Mouse (Mus musculus) limb, embryonic 14.5 days (tissue): ENCODE results near the gene Tollip. TPM values are rescaled to one million over a fixed set of nuclear protein-coding genes. Genes with fewer than 3 reads are reported as not detected.

ENCODE experiments used
- ATAC-seq: fragments of 200-750 bp; cut with Nextera tagmentation; 2 replicates; pipeline ENCODE4 v1.8.0; 2017; ENCODE audit warnings: low read depth, moderate number of reproducible peaks, moderate TSS enrichment; ENCODE audit not compliant: low FRiP score
- DNase-seq: peaks from one replicate; pipeline ENCODE4 v3.0.0-alpha.2; 2015; ENCODE audit warnings: low spot score
- H3K27ac ChIP-seq: fragments of 300-500 bp; sonication (generic); replicated peaks from 2 replicates; pipeline ENCODE4 v1.5.1; 2014; ENCODE audit warnings: low read depth, mild to moderate bottlenecking, low read length, moderate library complexity, mixed read lengths
- H3K27me3 ChIP-seq: fragments of 300-500 bp; sonication (generic); 2 replicates; pipeline ENCODE4 v1.6.1; 2014; ENCODE audit warnings: low read length, mixed read lengths; ENCODE audit not compliant: control insufficient read depth, insufficient read depth
- H3K36me3 ChIP-seq: fragments of 300-500 bp; sonication (generic); 2 replicates; pipeline ENCODE4 v1.6.1; 2014; ENCODE audit warnings: mild to moderate bottlenecking, low read length, moderate library complexity, mixed read lengths; ENCODE audit not compliant: control insufficient read depth, insufficient read depth
- H3K4me1 ChIP-seq: fragments of 300-500 bp; sonication (generic); 2 replicates; pipeline ENCODE4 v1.6.1; 2014; ENCODE audit warnings: antibody characterized with exemption, low read length, mixed read lengths; ENCODE audit not compliant: control insufficient read depth, insufficient read depth
- H3K4me2 ChIP-seq: fragments of 300-500 bp; sonication (generic); replicated peaks from 2 replicates; pipeline ENCODE4 v1.6.1; 2014; ENCODE audit warnings: low read depth, mild to moderate bottlenecking, low read length, moderate library complexity; ENCODE audit not compliant: severe bottlenecking
- H3K4me3 ChIP-seq: fragments of 300-500 bp; sonication (generic); replicated peaks from 2 replicates; pipeline ENCODE4 v1.5.1; 2014; ENCODE audit warnings: low read length
- H3K9ac ChIP-seq: fragments of 300-500 bp; sonication (generic); 2 replicates; pipeline ENCODE4 v1.6.1; 2014; ENCODE audit warnings: mild to moderate bottlenecking, low read depth, low read length, moderate library complexity; ENCODE audit not compliant: severe bottlenecking
- H3K9me3 ChIP-seq: fragments of 300-500 bp; sonication (generic); 2 replicates; pipeline ENCODE4 v1.6.1; 2016; ENCODE audit warnings: low read length; ENCODE audit not compliant: control insufficient read depth
- POLR2A ChIP-seq: fragments of 200-500 bp; IDR thresholded peaks from 2 replicates; pipeline ENCODE4 v1.8.0; 2012; ENCODE audit warnings: inconsistent platforms, mild to moderate bottlenecking, moderate library complexity, borderline replicate concordance; ENCODE audit not compliant: insufficient read depth, insufficient read length; ENCODE audit errors: extremely low read depth
- WGBS: fragments of 180-500 bp; shearing (Covaris S2); extraction: QIAGEN DNeasy Blood & Tissue Kit; methylation state at CpG from one replicate; pipeline ENCODE4 v1.1.7; 2014; 5-methylcytosine and 5-hydroxymethylcytosine counted together
- polyA plus RNA-seq, 2 experiments: library from polyadenylated mRNA; depleted of rRNA in 1 of 2; stranded (reverse) in 1 of 2; unstranded in 1 of 2; fragments of >200 nt; fragmentation: Nextera tagmentation in 1 of 2; extraction: Ambion mirVana in 1 of 2; gene quantifications; 2 replicates each; pipeline versions ENCODE4 v1.2.1 to v1.2.3; 2012 to 2014

The Tollip gene
- polyA plus RNA-seq, 2 experiments = 41.3 to 46.0 TPM

GRCm38 (mm10) chr7:141958211-141958610, 39.9 kb upstream of the Tollip start:
- Histone ChIP-seq H3K27ac (no peak overlapping the region), H3K9ac (no peak overlapping the region), H3K36me3 (no peaks in the 10 kb centered on the region), H3K9me3 (no peaks in the 10 kb centered on the region), H3K4me3 (no peak overlapping the region), H3K4me2 (no peak overlapping the region), H3K4me1 (no peaks in the 10 kb centered on the region), H3K27me3 (no peaks in the 10 kb centered on the region)
- 84% methylated on average over 2 of the region's 2 CpGs for WGBS
- TF ChIP-seq POLR2A = no peak
- ATAC-seq (no peak), DNase-seq (no peak)

DNA sequence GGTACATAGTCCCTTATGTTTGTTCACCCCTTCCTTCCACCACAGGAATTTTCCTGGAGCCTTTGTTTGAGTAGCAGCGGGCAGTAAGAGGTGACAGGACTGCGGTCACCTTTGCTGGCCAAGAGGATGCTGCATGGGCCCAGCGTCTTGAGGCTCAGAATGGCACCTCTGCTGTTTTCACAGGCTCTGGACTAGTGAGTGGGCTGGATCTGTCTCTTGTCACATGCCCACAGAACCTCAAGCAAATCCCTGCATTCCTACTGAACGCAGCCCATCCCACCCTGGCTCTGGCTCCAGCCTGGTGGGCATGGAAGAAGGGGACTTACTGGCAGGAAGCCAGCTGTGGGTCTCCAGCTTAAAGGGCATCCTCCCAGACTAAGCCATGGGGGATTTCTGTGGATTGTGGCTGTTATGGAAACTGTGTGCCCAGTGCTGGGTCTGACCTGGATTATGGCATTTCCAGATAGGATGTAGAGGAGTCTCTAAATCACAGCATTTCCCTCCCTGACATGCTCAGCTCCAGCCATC, 39.3 kb upstream of the Tollip start:
- DNase-seq (no peak), ATAC-seq (no peak)
- WGBS = 84% methylated on average over 4 of the region's 4 CpGs
- no peaks in the 10 kb centered on the region for H3K4me1 ChIP-seq
- no peak for TF ChIP-seq POLR2A
- no peaks in the 10 kb centered on the region for H3K27me3 ChIP-seq
- H3K9me3 ChIP-seq = no peaks in the 10 kb centered on the region
- no peak overlapping the region for H3K27ac ChIP-seq
- no peak overlapping the region for H3K4me3 ChIP-seq
- H3K9ac ChIP-seq = no peak overlapping the region
- no peak overlapping the region for H3K4me2 ChIP-seq
- no peaks in the 10 kb centered on the region for H3K36me3 ChIP-seq

DNA sequence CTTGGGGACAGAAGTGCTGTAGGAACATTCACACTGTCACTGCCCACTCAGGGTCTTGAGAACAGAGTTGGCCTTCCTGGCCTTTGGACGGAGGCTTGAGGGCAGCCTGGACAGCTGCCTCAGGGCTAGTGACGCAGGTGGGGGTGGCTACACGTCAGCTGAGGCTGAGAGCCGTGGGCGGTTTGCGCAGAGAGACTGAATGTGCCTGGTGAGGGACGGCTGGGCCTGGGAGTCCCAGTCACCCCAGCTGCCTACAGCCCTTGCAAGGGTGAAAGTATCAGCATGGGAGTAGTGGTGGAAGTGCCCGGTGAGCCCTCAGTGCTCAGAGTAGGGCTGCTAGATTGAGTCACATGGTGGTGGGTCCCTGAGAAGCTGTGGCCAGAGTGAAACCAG, 37.9 kb upstream of the Tollip start:
- no peak for ATAC-seq
- H3K9ac ChIP-seq = no peak overlapping the region
- H3K4me3 ChIP-seq = no peak overlapping the region
- H3K36me3 ChIP-seq = no peaks in the 10 kb centered on the region
- H3K4me1 ChIP-seq = no peaks in the 10 kb centered on the region
- H3K27me3 ChIP-seq = peaks cover 13% of the 10 kb centered on the region
- no peak overlapping the region for H3K4me2 ChIP-seq
- no peak for TF ChIP-seq POLR2A
- DNase-seq = no peak
- H3K9me3 ChIP-seq = no peaks in the 10 kb centered on the region
- WGBS = 73% methylated on average over 8 of the region's 8 CpGs
- H3K27ac ChIP-seq = no peak overlapping the region

GRCm38 (mm10) chr7:141955565-141956173, 37.4 kb upstream of the Tollip start:
- peaks cover 18% of the 10 kb centered on the region for H3K27me3 ChIP-seq
- no peaks in the 10 kb centered on the region for H3K9me3 ChIP-seq
- 78% methylated on average over 5 of the region's 5 CpGs for WGBS
- DNase-seq = no peak
- no peak for ATAC-seq
- H3K36me3 ChIP-seq = no peaks in the 10 kb centered on the region
- H3K4me1 ChIP-seq = no peaks in the 10 kb centered on the region
- H3K4me3 ChIP-seq = no peak overlapping the region
- H3K27ac ChIP-seq = no peak overlapping the region
- H3K9ac ChIP-seq = no peak overlapping the region
- no peak overlapping the region for H3K4me2 ChIP-seq
- no peak for TF ChIP-seq POLR2A

DNA sequence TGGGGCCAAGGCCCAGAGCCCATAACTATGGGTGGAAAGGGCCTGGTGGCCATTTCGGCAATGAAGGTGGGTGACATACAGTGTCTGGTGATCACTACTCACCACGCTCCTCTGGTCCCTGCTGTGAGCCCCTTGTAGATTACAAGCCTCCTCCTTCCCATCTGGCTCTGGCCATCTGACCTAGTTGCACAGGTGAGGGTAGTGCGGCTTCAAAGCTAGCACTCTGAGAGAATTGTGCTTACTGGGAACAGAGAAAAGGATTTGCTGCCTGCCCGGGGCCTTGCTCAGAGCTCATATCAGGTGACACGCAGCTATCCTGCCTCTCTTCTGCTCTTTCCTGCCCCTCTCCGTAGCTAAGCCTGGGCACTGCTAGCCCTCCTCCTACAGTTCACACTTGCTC, 35.3 kb upstream of the Tollip start:
- WGBS = 72% methylated on average over 6 of the region's 6 CpGs
- DNase-seq (no peak), ATAC-seq (no peak)
- peaks cover 35% of the 10 kb centered on the region for H3K27me3 ChIP-seq
- no peak overlapping the region for H3K4me3 ChIP-seq
- no peaks in the 10 kb centered on the region for H3K9me3 ChIP-seq
- H3K27ac ChIP-seq = no peak overlapping the region
- no peak for TF ChIP-seq POLR2A
- no peaks in the 10 kb centered on the region for H3K36me3 ChIP-seq
- H3K4me1 ChIP-seq = no peaks in the 10 kb centered on the region; the same call in 1 of the 2 replicates
- H3K9ac ChIP-seq = no peak overlapping the region
- no peak overlapping the region for H3K4me2 ChIP-seq
